Mouse (Mus musculus) urinary bladder, adult 2 months (tissue): Measurements from ENCODE around the gene Npw. TPM values are rescaled to one million over a fixed set of nuclear protein-coding genes. Genes with fewer than 3 reads are reported as not detected.
A peak's percentile ranks its signal among the peaks of the same experiment; 100 is the strongest.

Experiments
- DNase-seq: peaks from one replicate; pipeline ENCODE4 v3.0.0; 2022; ENCODE audit warnings: low spot score
- polyA plus RNA-seq: library from polyadenylated mRNA; depleted of rRNA; stranded (reverse); fragments of >200 nt; gene quantifications from 2 replicates; pipeline ENCODE4 v1.2.3, GENCODE M21; 2012; rRNA removed

The Npw gene
- 0.62 and 0.80 TPM in 2 replicates for polyA plus RNA-seq

- DNase-seq, result no peak
These were observed at the start of gene Npw for GRCm38 (mm10) chr17:24658017-24658758. Gene Npw, minus strand, starts transcription at chr17:24658457.

- no peak for DNase-seq
These were observed 49.7 kb upstream of the Npw start for GRCm38 (mm10) chr17:24707801-24708425.

- DNase-seq, result peak; percentile 86
These were observed 48.9 kb upstream of the Npw start, which contains the start of gene Tbl3 for GRCm38 (mm10) chr17:24706982-24707800. Gene Tbl3, minus strand, starts transcription at chr17:24707660.

GRCm38 (mm10) chr17:24705821-24706220 lies 47.6 kb upstream of the Npw start:
- no peak for DNase-seq

GRCm38 (mm10) chr17:24701251-24701650 lies 43.0 kb upstream of the Npw start:
- peak; percentile 15 for DNase-seq

GRCm38 (mm10) chr17:24699473-24699872 lies 41.2 kb upstream of the Npw start:
- peak; percentile 13 for DNase-seq

- peak; percentile 17 for DNase-seq
These were observed 40.5 kb upstream of the Npw start for GRCm38 (mm10) chr17:24698715-24699114.

- DNase-seq, result no peak
These were observed 39.7 kb upstream of the Npw start for GRCm38 (mm10) chr17:24697985-24698384.

GRCm38 (mm10) chr17:24696011-24696697 lies 37.9 kb upstream of the Npw start, which contains the start of the genes Gfer and Noxo1:
Gene Gfer, minus strand, starts transcription at chr17:24696156.
Gene Noxo1, plus strand, starts transcription at chr17:24696234.
- DNase-seq, result peak; percentile 83

GRCm38 (mm10) chr17:24695326-24696010 lies 37.2 kb upstream of the Npw start:
- no peak for DNase-seq

GRCm38 (mm10) chr17:24692385-24692784 lies 34.1 kb upstream of the Npw start:
- DNase-seq, result peak; percentile 17

- DNase-seq, result peak; percentile 18
These were observed 31.2 kb upstream of the Npw start, which contains the start of gene Syngr3 for GRCm38 (mm10) chr17:24689251-24690081. Gene Syngr3, minus strand, starts transcription at chr17:24689955.

- no peak for DNase-seq
These were observed 29.3 kb upstream of the Npw start for GRCm38 (mm10) chr17:24687599-24687998.

GRCm38 (mm10) chr17:24687146-24687595 lies 28.9 kb upstream of the Npw start:
- DNase-seq, result no peak

GRCm38 (mm10) chr17:24686514-24686913 lies 28.3 kb upstream of the Npw start:
- no peak for DNase-seq

- DNase-seq, result no peak
These were observed 19.3 kb upstream of the Npw start for GRCm38 (mm10) chr17:24677500-24678080.

GRCm38 (mm10) chr17:24676877-24677276 lies 18.6 kb upstream of the Npw start:
- DNase-seq, result no peak

- no peak for DNase-seq
These were observed 17.9 kb upstream of the Npw start for GRCm38 (mm10) chr17:24676187-24676586.

GRCm38 (mm10) chr17:24674277-24674676 lies 16.0 kb upstream of the Npw start:
- no peak for DNase-seq

GRCm38 (mm10) chr17:24672141-24672540 lies 13.9 kb upstream of the Npw start:
- no peak for DNase-seq
